Mouse (Mus musculus) telencephalon, adult 2 months (tissue): ENCODE results near the gene Tmem125.
"Not testable (repeated sequence)": the region's sequence is repeated elsewhere in the genome, so short reads cannot be mapped to it uniquely, and the experiment has no call there.

Experiments used
- DNase-seq: peaks from one replicate; pipeline ENCODE4 v3.0.0-alpha.2; 2011; ENCODE audit warnings: low read depth, low spot score

Gene Tmem125

GRCm38 (mm10) chr4:118543592-118544260 lies at the start of gene Tmem125:
Gene Tmem125, minus strand, starts transcription at chr4:118544044.
- DNase-seq: no peak

- DNase-seq: no peak
These were observed 45.9 kb upstream of the Tmem125 start for GRCm38 (mm10) chr4:118589733-118590130.

- DNase-seq: no peak
These were observed 45.3 kb upstream of the Tmem125 start for GRCm38 (mm10) chr4:118589053-118589732.

- DNase-seq: no peak
These were observed 38.8 kb upstream of the Tmem125 start for GRCm38 (mm10) chr4:118582629-118583028.

GRCm38 (mm10) chr4:118581508-118581907 lies 37.7 kb upstream of the Tmem125 start:
- no peak for DNase-seq

- no peak for DNase-seq
These were observed 35.5 kb upstream of the Tmem125 start for GRCm38 (mm10) chr4:118579313-118579712.

- peak; percentile 65 for DNase-seq
These were observed 32.3 kb upstream of the Tmem125 start for GRCm38 (mm10) chr4:118576097-118576496.

GRCm38 (mm10) chr4:118571441-118571840 lies 27.6 kb upstream of the Tmem125 start:
- peak; percentile 85 for DNase-seq

- no peak for DNase-seq
These were observed 25.5 kb upstream of the Tmem125 start for GRCm38 (mm10) chr4:118569320-118569719.

GRCm38 (mm10) chr4:118568709-118569108 lies 24.9 kb upstream of the Tmem125 start:
- DNase-seq: no peak

- no peak for DNase-seq
These were observed 22.4 kb upstream of the Tmem125 start for GRCm38 (mm10) chr4:118566161-118566676.

GRCm38 (mm10) chr4:118564926-118565279 lies 21.1 kb upstream of the Tmem125 start:
- DNase-seq: no peak

- no peak for DNase-seq
These were observed 20.4 kb upstream of the Tmem125 start for GRCm38 (mm10) chr4:118564062-118564925.

GRCm38 (mm10) chr4:118553039-118553649 lies 9.3 kb upstream of the Tmem125 start:
- DNase-seq: peak; percentile 35

GRCm38 (mm10) chr4:118548130-118548480 lies 4.3 kb upstream of the Tmem125 start:
- DNase-seq: peak; percentile 40

- DNase-seq: not testable (repeated sequence)
These were observed 3.7 kb upstream of the Tmem125 start for GRCm38 (mm10) chr4:118547424-118548129.

GRCm38 (mm10) chr4:118544441-118545127 lies 740 bp upstream of the Tmem125 start:
- no peak for DNase-seq

GRCm38 (mm10) chr4:118543158-118543530 lies 700 bp downstream of the Tmem125 start:
- DNase-seq: peak; percentile 55

GRCm38 (mm10) chr4:118542510-118543157 lies 1.2 kb downstream of the Tmem125 start:
- DNase-seq: no peak

GRCm38 (mm10) chr4:118539904-118540303 lies 3.9 kb downstream of the Tmem125 start:
- DNase-seq: no peak
